Mouse (Mus musculus) liver, embryonic 15.5 days (tissue): ENCODE measurements around the gene Tmem110. TPM values are rescaled to one million over a fixed set of nuclear protein-coding genes. Genes with fewer than 3 reads are reported as not detected.

Source experiments
- ATAC-seq: fragments of 200-750 bp; cut with Nextera tagmentation; 2 replicates; pipeline ENCODE4 v1.8.0; 2017; ENCODE audit warnings: moderate number of reproducible peaks, mild to moderate bottlenecking, moderate library complexity; ENCODE audit not compliant: insufficient read depth
- H3K27ac ChIP-seq: fragments of 300-500 bp; sonication (generic); replicated peaks from 2 replicates; pipeline ENCODE4 v1.5.1; 2015; ENCODE audit warnings: mild to moderate bottlenecking, inconsistent platforms
- H3K27me3 ChIP-seq: fragments of 300-500 bp; sonication (generic); 2 replicates; pipeline ENCODE4 v1.6.1; 2015; ENCODE audit warnings: mild to moderate bottlenecking, inconsistent platforms
- H3K36me3 ChIP-seq: fragments of 300-500 bp; sonication (generic); replicated peaks from 2 replicates; pipeline ENCODE4 v1.6.1; 2015; ENCODE audit warnings: moderate library complexity, mild to moderate bottlenecking, inconsistent platforms
- H3K4me1 ChIP-seq: fragments of 300-500 bp; sonication (generic); replicated peaks from 2 replicates; pipeline ENCODE4 v1.6.1; 2015; ENCODE audit warnings: inconsistent platforms
- H3K4me2 ChIP-seq: fragments of 300-500 bp; sonication (generic); 2 replicates; pipeline ENCODE4 v1.6.1; 2015; ENCODE audit warnings: moderate library complexity, mild to moderate bottlenecking, inconsistent platforms
- H3K4me3 ChIP-seq: fragments of 300-500 bp; sonication (generic); replicated peaks from 2 replicates; pipeline ENCODE4 v1.5.1; 2015; ENCODE audit warnings: mild to moderate bottlenecking, inconsistent platforms
- H3K9ac ChIP-seq: fragments of 300-500 bp; sonication (generic); 2 replicates; pipeline ENCODE4 v1.6.1; 2015; ENCODE audit warnings: moderate library complexity, mild to moderate bottlenecking, inconsistent platforms
- H3K9me3 ChIP-seq: fragments of 300-500 bp; sonication (generic); replicated peaks from 2 replicates; pipeline ENCODE4 v1.6.1; 2016; ENCODE audit warnings: inconsistent platforms
- WGBS: fragments of 180-500 bp; shearing (Covaris S2); methylation state at CpG from one replicate; pipeline ENCODE4 v1.1.7; 2015; ENCODE audit warnings: mixed read lengths; ENCODE audit not compliant: insufficient replicate concordance; 5-methylcytosine and 5-hydroxymethylcytosine counted together
- polyA plus RNA-seq: library from polyadenylated mRNA; unstranded; fragments of >200 nt; fragmentation: Nextera tagmentation; extraction: Ambion mirVana; gene quantifications from 2 replicates; pipeline ENCODE4 v1.2.1, GENCODE M21; 2015

Tmem110 gene
- polyA plus RNA-seq, 1 experiment from 2014 or later = 8.8 TPM

GRCm38 (mm10) chr14:30828077-30828476 is 2.7 kb downstream of the Tmem110 start:
- Histone ChIP-seq H3K4me2 (0 out of 2 replicates have a peak overlapping the region, but pooled peaks have one; percentile 43), H3K9me3 (no peaks in the 10 kb centered on the region), H3K4me1 (peaks cover 69% of the 10 kb centered on the region), H3K36me3 (no peaks in the 10 kb centered on the region), H3K4me3 (no peak overlapping the region), H3K9ac (no peak overlapping the region), H3K27me3 (no peaks in the 10 kb centered on the region), H3K27ac (peak overlapping the region; percentile 81; the same call in 1 of the 2 replicates)
- ATAC-seq = no peak
- WGBS = 78% methylated on average over 4 of the region's 4 CpGs

GRCm38 (mm10) chr14:30828635-30829460 is 3.5 kb downstream of the Tmem110 start:
- H3K4me3 ChIP-seq = no peak overlapping the region
- 36% methylated on average over 11 of the region's 11 CpGs for WGBS
- no peaks in the 10 kb centered on the region for H3K36me3 ChIP-seq
- peak; percentile 52 for ATAC-seq
- peak overlapping the region; percentile 20; the same call in 1 of the 2 replicates for H3K9ac ChIP-seq
- H3K4me2 ChIP-seq = peak overlapping the region; percentile 43
- H3K27ac ChIP-seq = peak overlapping the region; percentile 81
- H3K27me3 ChIP-seq = no peaks in the 10 kb centered on the region
- no peaks in the 10 kb centered on the region for H3K9me3 ChIP-seq
- peaks cover 69% of the 10 kb centered on the region for H3K4me1 ChIP-seq

- H3K9me3 ChIP-seq = no peaks in the 10 kb centered on the region
- H3K27ac ChIP-seq = no peak overlapping the region
- H3K4me1 ChIP-seq = no peaks in the 10 kb centered on the region
- 66% methylated on average over 14 of the region's 14 CpGs for WGBS
- H3K4me2 ChIP-seq = no peak overlapping the region
- no peak for ATAC-seq
- no peaks in the 10 kb centered on the region for H3K27me3 ChIP-seq
- H3K9ac ChIP-seq = no peak overlapping the region
- no peak overlapping the region for H3K4me3 ChIP-seq
- peaks cover 10% of the 10 kb centered on the region for H3K36me3 ChIP-seq
These were observed 12.1 kb downstream of the Tmem110 start for GRCm38 (mm10) chr14:30837416-30837996.

GRCm38 (mm10) chr14:30843701-30844100 is 18.3 kb downstream of the Tmem110 start:
- Histone ChIP-seq H3K4me3 (no peak overlapping the region), H3K27ac (no peak overlapping the region), H3K9me3 (no peaks in the 10 kb centered on the region), H3K4me1 (no peaks in the 10 kb centered on the region), H3K27me3 (no peaks in the 10 kb centered on the region), H3K4me2 (no peak overlapping the region), H3K9ac (no peak overlapping the region), H3K36me3 (0 out of 2 replicates have a peak, but pooled peaks cover 2% of the 10 kb centered on the region)
- WGBS = 64% methylated on average over 3 of the region's 3 CpGs
- ATAC-seq = no peak

DNA sequence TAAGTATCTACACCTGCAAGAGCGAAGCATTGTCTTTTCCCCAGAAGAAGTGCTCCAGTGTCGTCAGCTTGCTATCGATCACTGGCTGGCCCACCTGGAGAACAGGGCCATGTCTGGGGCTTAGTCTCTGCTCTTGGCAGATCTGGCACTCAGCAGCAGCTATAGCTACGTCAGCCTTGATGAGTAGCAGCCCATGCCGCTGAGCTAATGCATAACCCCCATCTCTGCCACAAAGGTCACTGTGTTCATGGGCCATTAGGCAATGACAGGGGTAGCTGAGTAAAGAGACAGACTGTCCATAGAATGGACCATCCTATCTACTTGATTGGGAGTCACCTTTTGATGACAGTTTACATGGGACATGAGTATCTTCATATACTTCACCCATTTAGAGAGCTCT is 25.1 kb downstream of the Tmem110 start:
- Histone ChIP-seq H3K9me3 (no peaks in the 10 kb centered on the region), H3K4me2 (no peak overlapping the region), H3K27ac (no peak overlapping the region), H3K36me3 (no peaks in the 10 kb centered on the region), H3K4me3 (no peak overlapping the region), H3K4me1 (peaks cover 4% of the 10 kb centered on the region; the same call in 1 of the 2 replicates), H3K27me3 (no peaks in the 10 kb centered on the region), H3K9ac (no peak overlapping the region)
- peak; percentile 57; the same call in 1 of the 2 replicates for ATAC-seq
- WGBS = 83% methylated on average over 5 of the region's 5 CpGs

- Histone ChIP-seq H3K4me1 (peaks cover 4% of the 10 kb centered on the region; the same call in 1 of the 2 replicates), H3K27ac (no peak overlapping the region), H3K36me3 (no peaks in the 10 kb centered on the region), H3K27me3 (no peaks in the 10 kb centered on the region), H3K4me2 (no peak overlapping the region), H3K9me3 (no peaks in the 10 kb centered on the region), H3K4me3 (no peak overlapping the region), H3K9ac (no peak overlapping the region)
- no peak for ATAC-seq
- WGBS = 74% methylated on average over 5 of the region's 5 CpGs
These were observed 26.9 kb downstream of the Tmem110 start for GRCm38 (mm10) chr14:30852325-30852724.

DNA sequence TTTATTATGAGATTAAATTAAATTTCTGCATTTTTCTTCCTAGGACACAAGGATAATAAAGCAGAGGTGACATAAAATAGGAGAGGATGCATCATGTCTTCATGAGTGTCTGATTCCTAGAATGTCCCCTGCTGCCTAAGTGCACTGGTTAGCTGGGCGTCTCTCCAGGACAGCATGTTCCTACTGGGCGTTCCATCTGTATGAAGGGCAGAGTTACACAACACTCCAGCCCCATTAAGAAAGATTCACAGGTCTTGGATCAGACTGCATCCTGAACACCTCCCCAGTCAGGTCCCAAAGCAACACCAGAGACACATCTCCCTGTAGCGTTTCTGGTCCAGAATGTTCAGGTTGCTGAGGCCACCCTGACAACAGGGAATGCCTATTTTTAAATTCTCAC is 29.9 kb downstream of the Tmem110 start:
- H3K9ac ChIP-seq = no peak overlapping the region
- H3K4me3 ChIP-seq = no peak overlapping the region
- no peak for ATAC-seq
- 79% methylated on average over 3 of the region's 3 CpGs for WGBS
- peaks cover 5% of the 10 kb centered on the region for H3K4me1 ChIP-seq
- no peaks in the 10 kb centered on the region for H3K27me3 ChIP-seq
- H3K27ac ChIP-seq = no peak overlapping the region
- no peaks in the 10 kb centered on the region for H3K9me3 ChIP-seq
- H3K4me2 ChIP-seq = no peak overlapping the region
- H3K36me3 ChIP-seq = no peaks in the 10 kb centered on the region

- H3K4me2 ChIP-seq = no peak overlapping the region
These were observed 31.6 kb downstream of the Tmem110 start for GRCm38 (mm10) chr14:30856885-30857507.

GRCm38 (mm10) chr14:30857990-30858389 is 32.6 kb downstream of the Tmem110 start:
- Histone ChIP-seq H3K4me3 (no peak overlapping the region), H3K4me2 (no peak overlapping the region), H3K27me3 (no peaks in the 10 kb centered on the region), H3K9me3 (no peaks in the 10 kb centered on the region), H3K4me1 (peaks cover 8% of the 10 kb centered on the region), H3K36me3 (no peaks in the 10 kb centered on the region), H3K9ac (no peak overlapping the region), H3K27ac (no peak overlapping the region)
- WGBS = 55% methylated on average over 4 of the region's 4 CpGs
- ATAC-seq = no peak

More at GRCm38 (mm10) chr14:30856885-30857507, 31.6 kb downstream of the Tmem110 start:
- H3K4me1 ChIP-seq = peaks cover 8% of the 10 kb centered on the region
- no peak overlapping the region for H3K4me3 ChIP-seq
- ATAC-seq = no peak
- no peak overlapping the region for H3K9ac ChIP-seq
- no peaks in the 10 kb centered on the region for H3K9me3 ChIP-seq
- no peak overlapping the region for H3K27ac ChIP-seq
- H3K27me3 ChIP-seq = no peaks in the 10 kb centered on the region
- H3K36me3 ChIP-seq = no peaks in the 10 kb centered on the region
- 47% methylated on average over 10 of the region's 10 CpGs for WGBS

- Histone ChIP-seq H3K4me1 (peaks cover 8% of the 10 kb centered on the region), H3K4me3 (no peak overlapping the region), H3K36me3 (0 out of 2 replicates have a peak, but pooled peaks cover 6% of the 10 kb centered on the region), H3K27ac (peak overlapping the region; percentile 30), H3K9ac (no peak overlapping the region), H3K27me3 (no peaks in the 10 kb centered on the region), H3K9me3 (no peaks in the 10 kb centered on the region), H3K4me2 (peak overlapping the region; percentile 25; the same call in 1 of the 2 replicates)
- ATAC-seq = no peak; the same call in 1 of the 2 replicates
- 60% methylated on average over 16 of the region's 16 CpGs for WGBS
These were observed 36.2 kb downstream of the Tmem110 start for GRCm38 (mm10) chr14:30861421-30862125.
